Comparison of ENCODE assay signal across 13 mouse cellular contexts in the genomic region with DNA sequence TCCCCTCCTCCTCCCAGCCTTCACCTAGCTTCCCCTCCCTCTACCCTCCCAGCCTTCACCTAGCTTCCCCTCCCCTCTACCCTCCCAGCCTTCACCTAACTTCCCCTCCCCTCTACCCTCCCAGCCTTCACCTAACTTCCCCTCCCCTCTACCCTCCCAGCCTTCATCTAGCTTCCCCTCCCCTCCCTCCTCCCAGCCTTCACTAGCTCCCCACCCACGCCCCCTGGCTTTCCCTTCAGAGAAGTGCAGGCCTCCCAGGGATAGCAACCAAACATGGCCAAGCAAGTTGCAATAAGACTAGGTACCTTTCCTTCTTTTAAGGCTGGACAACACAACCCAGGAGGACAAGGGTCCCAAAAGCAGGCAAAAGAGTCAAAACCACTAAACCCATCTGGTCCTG.
"Had no signal": no experiment of that assay in that cellular context is flagged by ENCODE, and none has a peak within 500 bp of the region (broad histone marks: within the 10 kb centered on the region; RNA-seq: fewer than 3 reads in every experiment).

No protein-coding gene starts in this region.

- H3K9me3 ChIP-seq: limb, embryonic 12.5 days; lung, embryonic 15.5 days; midbrain, embryonic 13.5 days; neural tube, embryonic 15.5 days had no signal

- ATAC-seq: midbrain, embryonic 13.5 days had no signal

- H3K36me3 ChIP-seq: limb, embryonic 12.5 days; lung, embryonic 15.5 days; midbrain, embryonic 13.5 days; neural tube, embryonic 15.5 days had no signal

- DNase-seq: kidney, adult 11 months; kidney, postnatal 10 days; kidney, postnatal 4 days; lung, postnatal 14 days; right cerebral cortex, adult 18-20 months; thymus, adult 18-20 months; thymus, postnatal 14 days had no signal

- H3K4me1 ChIP-seq: limb, embryonic 12.5 days; midbrain, embryonic 13.5 days; neural tube, embryonic 15.5 days had no signal

- H3K4me2 ChIP-seq: limb, embryonic 12.5 days; lung, embryonic 15.5 days; midbrain, embryonic 13.5 days; neural tube, embryonic 15.5 days had no signal

- H3K4me3 ChIP-seq: layer of hippocampus, adult 2 months; limb, embryonic 12.5 days; lung, embryonic 15.5 days; midbrain, embryonic 13.5 days; neural tube, embryonic 15.5 days had no signal

- H3K9ac ChIP-seq: limb, embryonic 12.5 days; lung, embryonic 15.5 days; midbrain, embryonic 13.5 days; neural tube, embryonic 15.5 days had no signal

- H3K27ac ChIP-seq: layer of hippocampus, adult 2 months; limb, embryonic 12.5 days; lung, embryonic 15.5 days; macrophage; midbrain, embryonic 13.5 days; neural tube, embryonic 15.5 days had no signal

- H3K27me3 ChIP-seq: limb, embryonic 12.5 days; lung, embryonic 15.5 days; midbrain, embryonic 13.5 days; neural tube, embryonic 15.5 days had no signal
